Comparison of ENCODE assay signal across 8 mouse cellular contexts in the genomic region with DNA sequence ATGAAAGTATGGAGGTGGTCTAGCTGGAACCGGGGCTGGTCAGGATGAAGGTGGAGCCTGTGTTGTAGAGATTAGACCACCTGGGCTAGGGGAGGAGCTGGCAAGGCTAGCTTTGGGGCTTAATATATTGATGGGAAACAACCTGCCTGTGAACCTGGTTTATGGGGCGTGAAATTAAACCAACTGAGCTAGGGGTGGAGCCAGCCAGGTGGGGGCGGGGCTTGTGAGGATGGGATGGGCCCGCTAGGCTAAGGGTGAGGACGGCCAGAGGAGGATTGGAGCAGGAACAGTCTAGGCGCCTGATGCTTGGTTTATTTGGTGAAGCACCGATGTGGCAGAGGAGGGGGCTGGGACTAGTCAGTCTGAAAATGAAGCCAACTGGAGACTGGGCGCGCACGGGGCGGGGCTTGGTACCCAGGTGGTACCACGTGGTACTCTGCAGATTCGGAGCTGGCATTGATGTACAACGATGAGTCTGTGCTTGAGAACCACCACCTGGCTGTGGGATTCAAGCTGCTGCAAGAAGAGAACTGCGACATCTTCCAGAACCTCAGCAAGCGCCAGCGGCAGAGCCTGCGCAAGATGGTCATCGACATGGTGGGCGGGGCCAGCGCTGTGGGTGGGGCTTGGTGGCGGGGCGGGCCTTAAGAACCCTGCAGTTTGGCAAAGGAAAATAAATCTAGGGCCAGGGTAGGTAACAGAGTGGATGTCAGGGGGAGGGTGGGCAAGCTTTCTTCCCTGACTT. TPM values are rescaled to one million over a fixed set of nuclear protein-coding genes. Genes with fewer than 3 reads are reported as not detected.
A peak's percentile ranks its signal among the peaks of the same experiment; 100 is the strongest.
DNase-seq lines count a peak whose midpoint lies in the region; ATAC-seq lines count a peak whose summit lies in the region.

No protein-coding gene starts in this region.

- H3K27ac ChIP-seq in forebrain, embryonic 15.5 days (replicated peaks) = no peak overlapping the region
- H3K27ac ChIP-seq in midbrain, embryonic 12.5 days (replicated peaks) = no peak overlapping the region

- DNase-seq in spleen, postnatal 36 days (ENCODE audit: low spot score in 2 of 2) = peak; percentile 47 to 55
- DNase-seq in spleen, adult 12 weeks (ENCODE audit: low spot score) = no peak
- DNase-seq in kidney, postnatal 36 days = peak; percentile 63 to 81
- DNase-seq in testis, postnatal 10 days (ENCODE audit: low spot score) = peak; percentile 74
- no peak for DNase-seq in ovary, postnatal 10 days (ENCODE audit: low spot score)

- H3K4me1 ChIP-seq in forebrain, embryonic 15.5 days = peaks cover 6% of the 10 kb centered on the region; the same call in 1 of the 2 replicates
- peaks cover 6% of the 10 kb centered on the region for H3K4me1 ChIP-seq in midbrain, embryonic 12.5 days

- H3K4me2 ChIP-seq in forebrain, embryonic 15.5 days (replicated peaks) = peak overlapping the region; percentile 37
- H3K4me2 ChIP-seq in midbrain, embryonic 12.5 days (replicated peaks) = peak overlapping the region; percentile 61

- WGBS in forebrain, embryonic 15.5 days = 2% methylated on average over 23 of the region's 23 CpGs
- 1% methylated on average over 23 of the region's 23 CpGs for WGBS in midbrain, embryonic 12.5 days

- ATAC-seq in forebrain, embryonic 15.5 days (replicated peaks) = peak; percentile 62
- ATAC-seq in midbrain, embryonic 12.5 days (ENCODE audit: low FRiP score, low read depth) = peak; percentile 41; the same call in 1 of the 2 replicates
- no peak for ATAC-seq in inflammation-experienced regulatory T-cells, adult 6 months

- no peaks in the 10 kb centered on the region for H3K27me3 ChIP-seq in forebrain, embryonic 15.5 days
- H3K27me3 ChIP-seq in midbrain, embryonic 12.5 days = peaks cover 13% of the 10 kb centered on the region; the same call in 1 of the 2 replicates

- no peak overlapping the region for H3K9ac ChIP-seq in forebrain, embryonic 15.5 days (replicated peaks)
- H3K9ac ChIP-seq in midbrain, embryonic 12.5 days (replicated peaks) = peak overlapping the region; percentile 31; the same call in 1 of the 2 replicates

- peaks cover 2% of the 10 kb centered on the region; the same call in 1 of the 2 replicates for H3K36me3 ChIP-seq in forebrain, embryonic 15.5 days
- H3K36me3 ChIP-seq in midbrain, embryonic 12.5 days = no peaks in the 10 kb centered on the region

- H3K9me3 ChIP-seq in forebrain, embryonic 15.5 days = no peaks in the 10 kb centered on the region
- H3K9me3 ChIP-seq in midbrain, embryonic 12.5 days = no peaks in the 10 kb centered on the region

- H3K4me3 ChIP-seq in forebrain, embryonic 15.5 days = peak overlapping the region; percentile 33
- peak overlapping the region; percentile 39 for H3K4me3 ChIP-seq in midbrain, embryonic 12.5 days

RNA-seq across cellular contexts. Expression of gene Keap1, which starts 34.5 kb away (rescaled TPM):
- polyA plus RNA-seq in forebrain, embryonic 15.5 days (2015; fragmentation: Nextera tagmentation; extraction: Ambion mirVana) = 71.6 and 72.5 TPM in 2 replicates
- polyA plus RNA-seq in midbrain, embryonic 12.5 days (2016; fragmentation: Nextera tagmentation; extraction: Ambion mirVana) = 52.3 and 52.6 TPM in 2 replicates
- polyA plus RNA-seq in inflammation-experienced regulatory T-cells, adult 6 months (2017; shearing (Covaris generic)) = 10 to 100 TPM; 20.8 to 28.9 (median 21.5) TPM

RNA-seq across cellular contexts. Expression of gene Pde4a, which starts 39.2 kb away (rescaled TPM):
- 23.7 and 25.9 TPM in 2 replicates for polyA plus RNA-seq in forebrain, embryonic 15.5 days (2015; fragmentation: Nextera tagmentation; extraction: Ambion mirVana)
- polyA plus RNA-seq in midbrain, embryonic 12.5 days (2016; fragmentation: Nextera tagmentation; extraction: Ambion mirVana) = 11.3 and 11.5 TPM in 2 replicates
- polyA plus RNA-seq in inflammation-experienced regulatory T-cells, adult 6 months (2017; shearing (Covaris generic)) = 1 to 10 TPM in 1 of 3 experiments, under 1 TPM in 2; 0.54 to 1.3 (median 0.82) TPM

RNA-seq across cellular contexts. Expression of gene S1pr5, which starts 43.5 kb away (rescaled TPM):
- polyA plus RNA-seq in forebrain, embryonic 15.5 days (2015; fragmentation: Nextera tagmentation; extraction: Ambion mirVana) = 1.6 TPM in 2 replicates
- polyA plus RNA-seq in midbrain, embryonic 12.5 days (2016; fragmentation: Nextera tagmentation; extraction: Ambion mirVana) = 0.38 and 0.50 TPM in 2 replicates
- polyA plus RNA-seq in inflammation-experienced regulatory T-cells, adult 6 months (2017; shearing (Covaris generic)) = under 1 TPM in 1 of 3 experiments, not detected in 2; 0.17 TPM

RNA-seq across cellular contexts. Expression of gene Cdc37, which starts 54.9 kb away (rescaled TPM):
- polyA plus RNA-seq in forebrain, embryonic 15.5 days (2015; fragmentation: Nextera tagmentation; extraction: Ambion mirVana) = 217 and 221 TPM in 2 replicates
- 278 and 283 TPM in 2 replicates for polyA plus RNA-seq in midbrain, embryonic 12.5 days (2016; fragmentation: Nextera tagmentation; extraction: Ambion mirVana)
- polyA plus RNA-seq in inflammation-experienced regulatory T-cells, adult 6 months (2017; shearing (Covaris generic)) = 10 to 100 TPM; 84.2 to 97.0 (median 95.3) TPM

Comparison
In these comparisons a context has a peak if more than half of its experiments do, and no peak if none do; other contexts are left out.
1. DNase-seq: peak in spleen, postnatal 36 days (2 of 2), kidney, postnatal 36 days (2 of 2) and testis, postnatal 10 days (single experiment); none in spleen, adult 12 weeks (single experiment) and ovary, postnatal 10 days (single experiment).